Mouse (Mus musculus): ENCODE results near the gene Tsen15.

DNA sequence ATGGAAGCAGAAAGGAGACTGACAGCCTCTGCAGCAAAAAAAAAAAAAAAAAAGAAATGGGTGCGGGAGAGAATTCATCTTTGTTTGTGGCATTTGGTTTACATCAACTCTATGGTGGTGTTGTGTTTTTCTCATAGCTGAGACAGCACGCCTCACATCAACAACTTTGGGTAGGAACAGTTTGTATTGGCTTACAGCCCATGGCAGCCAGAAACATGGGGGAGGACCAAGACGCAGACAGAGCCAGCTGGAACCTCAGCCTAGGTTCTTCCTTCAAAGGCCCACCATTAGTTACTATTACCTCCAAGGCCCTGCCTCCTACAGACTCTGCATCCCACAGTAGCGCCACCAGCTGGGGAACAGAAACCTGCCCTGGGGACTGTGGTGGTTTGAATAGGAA is 29.8 kb downstream of the Tsen15 start:
- TF ChIP-seq TCF12 (IDR thresholded peaks at IDR 0.05; ENCODE audit: insufficient read depth, poor library complexity, severe bottlenecking), result no peak
- no peak for TF ChIP-seq POLR2A (IDR thresholded peaks at IDR 0.05; ENCODE audit: insufficient read length, low read depth)
- no peak for TF ChIP-seq REST (IDR thresholded peaks at IDR 0.05; ENCODE audit: insufficient read depth, insufficient read length)
- TF ChIP-seq SRF (IDR thresholded peaks at IDR 0.05; ENCODE audit: control insufficient read depth, insufficient read length, low read depth), result no peak
- no peak for TF ChIP-seq POLR2AphosphoS2 (IDR thresholded peaks at IDR 0.05; ENCODE audit: insufficient read length, low read depth)
- TF ChIP-seq E2F4 (IDR thresholded peaks at IDR 0.05; ENCODE audit: insufficient read depth), result no peak
- TF ChIP-seq MAX (IDR thresholded peaks at IDR 0.05; ENCODE audit: low read depth), result no peak
- TF ChIP-seq USF1 (IDR thresholded peaks at IDR 0.05; ENCODE audit: low read depth), result no peak
- no peak for TF ChIP-seq CEBPB (IDR thresholded peaks at IDR 0.05; ENCODE audit: insufficient read depth, poor library complexity, severe bottlenecking)
- no peak for TF ChIP-seq TCF3 (IDR thresholded peaks at IDR 0.05; ENCODE audit: insufficient read length, low read depth)
- TF ChIP-seq MYOG (IDR thresholded peaks at IDR 0.05; ENCODE audit: control insufficient read depth in 1 of 3, insufficient read depth in 1 of 3, insufficient read length in 2 of 3, low read depth in 2 of 3), result no peak
